Mouse (Mus musculus): ENCODE measurements around the gene Bod1l.

- TF ChIP-seq CTCF (conservative IDR thresholded peaks at IDR 0.05; ENCODE audit: insufficient read depth, insufficient read length, low read depth, low read length): no peak
- TF ChIP-seq POLR2A (IDR thresholded peaks at IDR 0.05; ENCODE audit: low read depth, low read length): no peak
Observed at GRCm38 (mm10) chr5:41790517-41790916, 53.6 kb downstream of the Bod1l start.
